Mouse (Mus musculus) cerebellum, postnatal 25 days (tissue): Measurements from ENCODE around the gene Zfp668.
A peak's percentile ranks its signal among the peaks of the same experiment; 100 is the strongest.
"Not testable (repeated sequence)": the region's sequence is repeated elsewhere in the genome, so short reads cannot be mapped to it uniquely, and the experiment has no call there.

ENCODE experiments used
- DNase-seq, 2 experiments: peaks; one replicate each; pipeline ENCODE4 v3.0.0; 2021; ENCODE audit warnings: mixed read lengths in 2 of 2

Gene Zfp668

DNA sequence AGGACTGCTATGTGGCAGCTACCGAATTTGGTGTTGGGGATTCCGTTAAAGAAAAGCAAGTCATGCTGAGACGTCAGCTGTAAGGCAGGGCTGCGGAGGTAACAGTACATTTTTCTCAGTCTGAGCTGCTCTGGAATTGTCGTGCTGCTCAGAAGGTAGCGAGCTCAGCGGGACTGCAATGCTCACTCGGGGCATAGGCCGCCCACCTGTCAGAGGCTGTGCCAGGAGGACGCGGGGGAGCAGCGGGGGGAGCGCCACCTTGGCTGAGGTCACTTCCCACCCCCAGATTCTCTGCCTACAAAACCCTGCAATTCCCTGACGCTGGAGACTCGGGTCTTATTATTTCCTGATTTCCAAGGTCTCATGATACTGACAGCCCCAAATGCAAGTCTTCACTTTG lies 35.7 kb downstream of the Zfp668 start:
- DNase-seq: peak; percentile 86 to 88

DNA sequence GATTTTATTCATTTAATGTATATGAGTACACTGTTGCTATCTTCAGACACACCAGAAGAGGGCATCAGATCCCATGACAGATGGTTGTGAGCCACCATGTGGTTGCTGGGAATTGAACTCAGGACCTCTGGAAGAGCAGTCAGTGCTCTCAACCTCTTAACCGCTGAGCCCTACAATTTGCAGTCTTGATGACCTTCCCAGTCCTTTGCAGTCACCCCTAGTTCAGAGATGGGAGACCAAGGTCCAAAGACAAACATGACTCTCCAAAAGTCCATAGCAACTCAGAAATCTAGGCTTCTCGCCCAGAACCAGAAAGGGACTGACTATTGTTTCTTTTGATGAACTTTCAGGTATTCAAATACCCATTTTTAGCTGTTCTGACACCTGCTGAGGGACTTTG lies 36.6 kb downstream of the Zfp668 start:
- DNase-seq: not testable (repeated sequence)

DNA sequence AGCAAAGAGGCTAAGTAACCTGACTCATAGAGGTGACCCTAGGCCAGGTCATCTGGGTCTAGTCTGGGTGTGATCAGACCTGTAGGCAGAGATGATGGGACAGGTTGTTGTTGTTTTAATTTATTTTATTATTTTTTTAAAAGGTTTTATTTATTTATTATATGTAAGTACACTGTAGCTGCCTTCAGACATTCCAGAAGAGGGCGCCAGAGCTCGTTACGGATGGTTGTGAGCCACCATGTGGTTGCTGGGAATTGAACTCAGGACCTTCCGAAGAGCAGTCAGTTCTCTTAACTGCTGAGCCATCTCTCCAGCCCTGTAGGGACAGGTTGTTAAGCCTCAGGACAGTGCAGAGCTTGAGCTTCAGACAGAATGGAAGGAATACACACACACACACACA lies 38.8 kb downstream of the Zfp668 start:
- DNase-seq: peak in 1 of 2 experiments; percentile 55

DNA sequence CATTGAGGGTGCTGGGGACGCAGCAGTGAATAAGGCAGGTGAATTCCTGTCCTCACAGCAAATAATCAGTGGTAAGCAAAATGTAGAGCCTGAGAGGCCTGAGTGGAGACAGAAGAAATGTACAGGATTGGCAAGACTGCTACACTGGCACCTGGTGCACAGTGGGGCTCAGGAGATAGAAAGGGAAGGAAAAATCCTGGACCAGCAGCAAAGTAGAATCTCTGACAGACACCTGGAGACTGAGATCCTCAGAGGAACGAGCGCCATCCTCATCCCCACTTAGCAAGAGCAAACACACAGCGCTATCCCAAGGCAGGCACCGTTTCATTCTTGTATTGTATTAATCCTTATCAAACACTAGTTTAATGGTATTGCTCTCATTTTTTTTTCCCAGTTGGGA lies 39.2 kb downstream of the Zfp668 start:
- DNase-seq: peak; percentile 72 to 73

DNA sequence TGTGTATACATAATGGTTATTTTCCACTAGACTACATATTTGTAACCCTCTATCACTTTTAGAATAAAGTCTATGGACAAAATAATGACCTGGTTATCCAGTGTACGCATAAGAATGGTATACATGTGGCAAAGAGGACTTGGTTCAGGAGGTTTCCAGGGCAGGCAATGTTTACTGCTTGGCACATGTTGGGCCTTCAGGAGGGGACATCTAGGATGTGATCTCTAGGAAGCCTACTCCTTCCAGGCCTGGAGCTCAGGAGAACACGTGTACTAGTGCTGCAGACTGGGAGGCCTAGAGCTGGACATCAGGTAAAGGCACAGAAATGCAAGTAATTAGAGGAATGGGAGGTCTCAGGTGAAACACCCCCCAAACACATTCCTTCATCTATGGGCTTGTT lies 41.1 kb downstream of the Zfp668 start:
- DNase-seq: no peak

DNA sequence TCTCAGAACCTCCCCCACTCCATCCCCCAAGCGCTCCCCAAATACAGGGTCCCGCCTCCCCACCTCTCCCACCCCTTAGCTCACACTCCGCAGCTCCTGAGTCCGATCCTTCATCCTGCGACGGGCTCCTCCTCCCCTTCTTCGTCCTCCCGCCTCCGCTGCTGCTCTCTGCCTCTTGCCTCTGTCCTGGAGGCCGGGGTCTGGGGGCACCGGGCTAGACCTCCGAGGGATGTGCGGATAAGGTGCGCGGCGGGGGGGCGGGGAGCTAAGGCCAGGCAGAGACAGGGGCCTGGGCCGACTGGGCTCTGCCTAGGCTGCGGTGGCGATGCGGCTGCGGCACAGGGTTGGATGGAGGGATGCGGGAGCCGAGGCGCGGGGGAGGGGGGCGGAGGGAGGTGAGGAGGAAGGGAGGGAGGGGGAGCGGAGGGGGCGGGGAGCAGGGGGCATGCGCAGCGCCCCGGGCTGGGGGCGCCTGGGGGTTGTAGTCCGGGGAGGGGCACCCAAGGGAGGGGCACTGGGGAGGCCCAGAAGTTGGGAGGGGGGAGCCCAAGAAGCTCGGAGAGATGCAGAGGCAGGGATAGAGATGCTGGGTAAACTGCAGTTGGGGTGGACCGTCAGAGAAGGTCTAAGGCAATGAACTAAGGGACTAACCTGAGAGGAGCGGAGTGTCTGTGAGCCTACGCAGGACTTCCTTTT lies 52.3 kb downstream of the Zfp668 start, which contains the start of the genes Stx4a and Stx1b:
Stx4a (plus strand) TSS at position 119 of the 696 bp plus-strand sequence.
Stx1b (minus strand) TSS at position 374 of the 696 bp plus-strand sequence.
- peak; percentile 90 to 95 for DNase-seq

DNA sequence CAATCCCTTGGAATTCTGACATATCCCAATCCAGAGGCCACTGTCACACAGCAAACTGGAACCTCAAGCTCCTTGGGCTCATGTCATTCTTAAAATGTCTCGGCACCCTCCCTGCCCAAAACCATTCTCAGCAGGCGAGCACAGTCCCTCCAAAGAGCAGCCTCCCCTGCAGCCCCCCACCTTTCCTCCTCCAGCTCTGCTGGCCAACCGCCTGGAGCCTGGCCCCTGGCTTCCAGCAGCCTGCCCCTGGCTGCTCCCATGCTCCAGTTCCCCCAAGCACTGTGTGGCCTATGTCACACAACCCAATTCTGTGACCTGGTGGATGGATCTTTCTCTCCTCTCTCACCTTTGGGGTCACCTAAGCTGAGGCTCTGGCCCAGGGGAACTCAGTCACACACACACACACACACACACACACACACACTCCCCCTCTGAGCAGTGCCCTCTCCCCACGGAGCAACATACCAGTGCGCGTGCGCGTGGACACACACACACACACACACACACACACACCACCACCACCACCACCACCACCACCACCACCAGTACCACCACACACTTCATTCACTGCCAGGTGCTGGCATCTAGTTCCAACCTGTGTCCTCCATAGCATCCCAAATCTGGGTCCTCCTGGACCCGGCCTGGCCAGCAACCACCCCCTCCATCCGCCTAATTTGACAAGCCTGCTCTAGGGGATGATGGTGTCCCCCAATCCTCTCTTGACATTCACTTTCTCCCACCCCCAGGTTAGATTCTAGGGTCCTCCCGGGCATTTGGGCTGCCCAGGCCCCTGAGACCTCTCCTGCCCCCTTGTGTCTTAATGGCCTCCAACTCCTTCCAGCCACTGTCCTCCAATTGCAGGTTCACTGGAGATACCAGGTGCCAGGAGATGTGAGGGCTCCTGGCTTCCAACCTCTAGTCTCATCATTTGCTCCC lies 53.1 kb downstream of the Zfp668 start:
- peak; percentile 74 to 76 for DNase-seq

DNA sequence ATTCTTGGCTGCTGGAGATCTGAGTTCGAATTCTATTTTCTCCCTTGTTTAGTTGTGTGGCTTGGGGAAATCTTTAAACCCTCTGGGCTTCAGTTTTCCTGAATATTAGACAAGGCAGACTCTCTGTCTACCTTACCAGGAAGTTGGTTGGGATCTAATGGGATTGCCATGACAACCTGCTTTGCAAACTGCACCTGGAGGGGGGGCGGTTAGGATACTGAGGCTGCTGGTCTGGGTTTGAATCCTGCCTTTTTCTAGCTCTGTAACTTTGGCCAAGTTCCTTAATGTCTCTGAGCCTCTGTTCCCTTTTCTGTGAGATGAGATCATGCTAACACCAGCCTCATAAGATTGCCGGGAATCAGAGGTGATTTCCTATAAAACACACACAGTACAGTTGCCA lies 54.1 kb downstream of the Zfp668 start:
- no peak for DNase-seq

DNA sequence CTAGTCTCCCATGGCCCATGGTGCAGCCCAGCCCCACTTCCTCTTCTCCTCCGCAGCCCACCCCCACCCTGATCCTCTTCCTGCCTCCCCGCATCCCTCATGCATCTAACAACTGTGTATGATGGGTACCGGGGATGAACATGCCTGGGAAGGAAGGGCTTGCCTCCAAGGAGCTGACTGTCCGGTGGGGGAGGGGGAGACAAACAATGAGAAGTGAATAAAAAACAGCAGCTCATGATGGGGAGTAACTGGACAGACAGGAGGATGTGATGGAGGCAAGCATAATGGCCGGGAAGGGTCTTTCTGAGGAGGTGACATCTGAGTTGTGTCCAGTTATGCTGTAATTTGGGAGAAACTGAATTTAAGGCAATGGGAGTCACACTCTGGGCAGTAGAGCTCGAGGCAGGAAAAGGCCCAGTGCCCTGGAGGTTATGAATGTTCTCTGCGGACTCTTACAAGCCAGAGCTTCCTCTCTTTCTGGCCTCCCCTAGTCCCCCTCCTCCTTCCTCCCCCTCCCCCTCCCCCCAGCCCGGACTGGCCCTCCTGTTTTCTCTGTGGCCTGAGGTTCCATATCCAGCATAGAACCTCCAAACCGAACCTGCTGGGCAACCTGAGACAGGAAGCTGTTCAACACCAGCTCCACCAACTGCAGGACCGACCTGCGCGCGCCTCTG lies 55.7 kb downstream of the Zfp668 start:
- peak in 1 of 2 experiments; percentile 30 for DNase-seq

DNA sequence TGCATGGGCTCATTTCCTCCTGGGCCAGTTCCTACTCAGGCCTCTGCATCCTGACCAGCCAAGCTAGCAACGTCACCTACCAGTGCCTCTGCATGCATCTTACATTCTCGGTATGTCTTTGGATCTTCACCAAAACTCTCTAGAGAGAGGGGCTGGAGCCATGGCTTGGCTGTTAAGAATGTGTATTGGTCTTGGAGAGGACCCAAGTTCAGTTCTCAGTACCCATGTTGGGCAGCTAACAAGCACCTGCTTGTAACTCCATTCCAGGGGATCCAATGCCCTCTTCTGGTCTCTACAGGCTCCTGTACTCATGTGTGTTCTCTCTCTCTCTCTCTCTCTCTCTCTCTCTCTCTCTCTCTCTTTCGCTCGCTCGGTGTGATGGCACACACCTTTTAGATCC lies 58.9 kb downstream of the Zfp668 start:
- peak in 1 of 2 experiments; percentile 29 for DNase-seq

DNA sequence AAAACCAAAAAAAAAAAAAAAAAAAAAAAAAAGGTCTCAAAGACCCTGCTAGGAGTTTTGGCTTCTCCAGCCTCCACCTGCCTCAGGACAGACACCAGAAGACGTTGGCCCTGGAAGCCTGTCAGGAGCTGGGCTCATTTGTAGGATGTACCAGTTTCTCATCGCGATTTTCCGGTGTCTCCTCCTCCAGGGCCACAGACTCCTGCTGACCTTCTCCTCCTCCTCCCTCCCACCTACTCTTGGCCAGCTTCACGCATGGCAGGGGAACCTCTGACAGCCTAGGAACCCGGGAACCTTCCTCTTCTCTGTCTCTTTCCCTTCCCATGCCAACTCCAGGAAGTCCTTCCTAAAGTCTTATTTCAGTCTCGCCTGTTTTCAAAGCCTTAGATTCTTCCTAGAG lies 59.6 kb downstream of the Zfp668 start:
- peak; percentile 47 to 57 for DNase-seq

DNA sequence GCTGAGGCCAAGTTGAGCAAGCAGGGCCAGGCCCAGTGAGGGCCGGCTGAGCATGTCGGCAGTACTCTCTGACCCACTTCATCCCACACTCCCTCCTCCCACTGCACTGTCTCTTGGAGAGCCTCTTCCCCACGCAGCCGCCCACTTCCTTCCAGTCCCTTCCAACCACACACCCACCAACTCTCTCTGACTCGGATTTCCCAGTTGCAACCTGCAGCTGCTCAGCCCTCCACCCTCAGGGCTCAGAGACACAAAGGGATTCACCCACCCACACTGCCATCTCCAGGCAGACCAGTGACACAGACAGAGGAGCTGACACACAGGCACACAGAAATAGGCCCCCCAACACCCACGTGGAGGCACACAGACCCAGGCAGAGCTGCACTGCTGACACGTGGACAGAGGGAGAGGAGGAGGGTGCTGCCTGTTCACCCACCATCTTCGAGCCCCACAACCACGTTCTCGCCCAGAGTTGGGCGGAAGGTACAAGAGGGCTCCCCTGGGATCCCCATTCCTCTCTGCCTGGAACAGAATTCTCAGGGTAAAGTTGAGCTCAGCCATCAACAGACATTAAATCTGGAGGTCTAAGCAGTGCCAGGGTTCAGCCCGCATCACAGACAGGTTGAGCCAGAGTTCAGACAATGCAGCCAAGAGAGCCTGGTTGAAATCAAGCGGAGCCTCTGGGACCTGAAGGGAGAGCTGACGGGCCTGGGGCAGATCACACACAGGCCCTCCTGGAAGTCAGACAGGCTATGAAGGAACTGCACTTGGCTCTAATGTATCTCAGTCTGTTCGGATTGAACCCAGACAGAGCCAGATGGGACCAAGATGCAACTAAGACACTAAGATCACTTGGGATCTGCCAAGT lies 60.4 kb downstream of the Zfp668 start:
- DNase-seq: peak; percentile 65 to 72

DNA sequence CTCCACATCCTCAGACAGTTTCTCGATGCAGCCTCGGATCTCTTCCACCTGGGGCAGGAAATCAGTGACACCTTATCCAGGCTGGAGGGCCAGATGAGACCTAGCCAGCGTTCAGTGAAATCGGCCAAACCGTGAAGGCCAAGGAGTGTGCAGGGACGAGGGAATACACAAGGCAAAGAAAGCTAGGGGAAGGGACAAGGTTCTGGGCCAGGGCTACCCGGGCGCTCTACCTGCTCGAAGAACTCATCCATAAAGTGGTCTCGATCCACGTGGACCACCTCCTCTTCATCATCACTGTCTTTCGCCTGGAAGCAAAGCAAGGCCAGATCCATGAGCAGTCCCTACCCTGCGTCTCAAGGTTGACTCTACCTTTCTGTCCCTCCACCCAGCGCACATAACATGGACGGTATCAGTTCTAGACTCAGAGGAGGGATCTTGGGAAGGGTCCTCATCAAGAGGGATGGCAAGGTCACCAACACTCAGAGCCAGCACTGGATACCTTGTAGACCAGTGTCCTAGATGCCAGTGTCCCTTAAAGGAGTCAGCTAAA lies 61.4 kb downstream of the Zfp668 start:
- peak; percentile 33 to 42 for DNase-seq

DNA sequence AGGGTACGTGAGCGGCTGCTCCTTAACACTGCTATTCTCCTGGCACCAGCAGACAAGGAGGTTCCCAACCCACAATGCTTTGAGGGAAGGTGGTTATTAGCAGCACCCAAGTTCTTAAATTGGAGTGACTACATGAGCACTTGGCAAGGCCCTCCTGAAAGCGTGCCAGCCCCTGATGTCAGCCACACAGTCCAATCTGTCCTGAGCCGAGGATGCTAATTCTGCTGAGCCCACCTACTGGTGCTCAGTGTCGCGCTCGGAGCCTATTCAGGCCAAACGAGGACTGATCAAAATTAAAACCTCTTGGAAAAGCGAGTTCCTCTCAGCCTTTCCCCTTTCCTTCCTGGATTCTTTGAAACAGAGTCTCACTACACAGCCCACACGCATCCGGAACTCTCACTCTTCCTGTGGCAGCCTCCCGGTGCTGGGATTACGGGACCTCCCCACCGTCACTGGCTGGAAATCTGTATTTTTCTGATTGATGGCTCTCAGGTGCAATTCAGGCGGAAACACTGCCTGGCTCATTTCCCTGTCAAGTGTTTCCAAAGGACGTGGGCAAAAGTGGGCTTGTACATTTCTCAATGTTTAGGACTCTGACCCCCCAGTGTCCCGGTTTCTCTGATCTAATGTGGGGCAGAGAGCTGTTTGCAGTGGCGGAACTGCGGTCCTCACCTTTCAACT lies 62.2 kb downstream of the Zfp668 start:
- peak; percentile 98 for DNase-seq

DNA sequence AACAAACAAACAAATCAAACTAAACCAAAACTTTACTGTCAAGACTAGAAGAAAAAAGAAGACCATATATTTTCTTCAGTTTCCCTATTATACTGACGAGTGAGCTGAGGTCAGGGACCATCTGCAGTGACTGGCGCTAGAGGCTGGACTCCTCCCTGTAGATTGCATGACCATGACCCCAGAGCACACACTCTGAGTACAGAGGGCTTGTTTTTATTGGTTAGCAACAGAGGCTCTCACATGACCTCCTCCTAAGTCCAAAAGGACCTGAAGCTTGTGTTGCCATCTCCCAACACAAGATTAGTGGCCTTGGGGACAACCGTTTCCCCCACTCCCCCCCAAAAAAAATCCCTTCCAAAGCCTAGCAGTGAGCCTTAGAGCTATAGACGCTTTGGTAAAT lies 62.8 kb downstream of the Zfp668 start:
- DNase-seq: no peak
